Comparison of ENCODE assay signal across 9 mouse cellular contexts in genomic region chr3:63297787-63298186, GRCm38 (mm10). TPM values are rescaled to one million over a fixed set of nuclear protein-coding genes. Genes with fewer than 3 reads are reported as not detected.
DNase-seq lines count a peak whose midpoint lies in the region; ATAC-seq and TF ChIP-seq lines count a peak whose summit lies in the region.
"Had no signal": no experiment of that assay in that cellular context is flagged by ENCODE, and none has a peak within 500 bp of the region (broad histone marks: within the 10 kb centered on the region; RNA-seq: fewer than 3 reads in every experiment).

No protein-coding gene starts in this region.

- H3K27ac ChIP-seq in brown adipose tissue, adult 24 weeks (replicated peaks; ENCODE audit: low read depth, low read length) = peak overlapping the region; percentile 58; the same call in 1 of the 2 replicates
- H3K27ac ChIP-seq in hindbrain, embryonic 12.5 days = no peak overlapping the region
- no peak overlapping the region for H3K27ac ChIP-seq in stomach, postnatal 0 days (replicated peaks)

- peak; percentile 81 for TF ChIP-seq CTCF in stomach, postnatal 0 days (IDR thresholded peaks at IDR 0.05; ENCODE audit: low read depth)

- DNase-seq in WW6 (ENCODE audit: low read depth, low spot score) = peak; percentile 49
- peak; percentile 37 to 52 for DNase-seq in layer of hippocampus, postnatal 14 days (ENCODE audit: low spot score in 2 of 2)
- DNase-seq in lung, postnatal 36 days = peak; percentile 84
- peak; percentile 65 for DNase-seq in stomach, postnatal 0 days (ENCODE audit: low spot score)

- no peaks in the 10 kb centered on the region for H3K36me3 ChIP-seq in hindbrain, embryonic 12.5 days
- no peaks in the 10 kb centered on the region for H3K36me3 ChIP-seq in stomach, postnatal 0 days (ENCODE audit: control insufficient read depth, insufficient read depth, low read length)

- peaks cover 14% of the 10 kb centered on the region for H3K27me3 ChIP-seq in hindbrain, embryonic 12.5 days
- H3K27me3 ChIP-seq in stomach, postnatal 0 days (ENCODE audit: control insufficient read depth, insufficient read depth, low read length) = peaks cover 8% of the 10 kb centered on the region; the same call in 1 of the 2 replicates

- no peak overlapping the region for H3K4me2 ChIP-seq in hindbrain, embryonic 12.5 days (replicated peaks)
- no peak overlapping the region for H3K4me2 ChIP-seq in stomach, postnatal 0 days (replicated peaks; ENCODE audit: low read depth)

- no peak for TF ChIP-seq EP300 in stomach, postnatal 0 days (optimal IDR thresholded peaks at IDR 0.05)

- H3K9me3 ChIP-seq in hindbrain, embryonic 12.5 days (replicated peaks) = no peaks in the 10 kb centered on the region
- no peaks in the 10 kb centered on the region for H3K9me3 ChIP-seq in stomach, postnatal 0 days (ENCODE audit: control insufficient read depth, low read length)

- 6% methylated on average over 6 of the region's 6 CpGs for WGBS in hindbrain, embryonic 12.5 days
- 9% methylated on average over 6 of the region's 6 CpGs for WGBS in stomach, postnatal 0 days

- no peak overlapping the region for H3K9ac ChIP-seq in hindbrain, embryonic 12.5 days
- no peak overlapping the region for H3K9ac ChIP-seq in stomach, postnatal 0 days (ENCODE audit: low read length)

- H3K4me3 ChIP-seq in brown adipose tissue, adult 24 weeks (ENCODE audit: insufficient read depth, low read depth, low read length) = no peak overlapping the region
- H3K4me3 ChIP-seq in hindbrain, embryonic 12.5 days = no peak overlapping the region
- H3K4me3 ChIP-seq in stomach, postnatal 0 days (ENCODE audit: low read depth, low read length) = no peak overlapping the region
- H3K4me3 ChIP-seq: megakaryocyte, embryonic 14.5 days had no signal

- peak; percentile 90 for ATAC-seq in frontal cortex, adult (ENCODE audit: low TSS enrichment)
- ATAC-seq in hindbrain, embryonic 12.5 days (ENCODE audit: low FRiP score) = 0 out of 2 replicates have a peak, but pooled peaks have one; percentile 21
- no peak for ATAC-seq in stomach, postnatal 0 days (ENCODE audit: low FRiP score, low TSS enrichment)
- ATAC-seq in megakaryocyte, adult 5-6 weeks (ENCODE audit: poor library complexity, severe bottlenecking) = no peak

- peaks cover 2% of the 10 kb centered on the region; the same call in 1 of the 2 replicates for H3K4me1 ChIP-seq in brown adipose tissue, adult 24 weeks (ENCODE audit: control insufficient read depth, insufficient read depth, insufficient read length, low read length)
- 0 out of 2 replicates have a peak, but pooled peaks cover 2% of the 10 kb centered on the region for H3K4me1 ChIP-seq in hindbrain, embryonic 12.5 days
- no peaks in the 10 kb centered on the region for H3K4me1 ChIP-seq in stomach, postnatal 0 days (replicated peaks; ENCODE audit: control insufficient read depth, insufficient read depth)

RNA-seq across cellular contexts. Expression of gene Mme, which starts 56.5 kb away (rescaled TPM):
- 98.1 and 154 TPM in 2 replicates for polyA plus RNA-seq in brown adipose tissue, adult 24 weeks (2012; ENCODE audit: insufficient read depth, insufficient read length, missing spikeins)
- polyA plus RNA-seq in hindbrain, embryonic 12.5 days (2016; fragmentation: Nextera tagmentation; extraction: Ambion mirVana) = 36.0 and 37.3 TPM in 2 replicates
- total RNA-seq in layer of hippocampus, postnatal 14 days (2021) = 1 to 10 TPM; 3.3 to 3.6 TPM
- polyA plus RNA-seq in stomach, postnatal 0 days (2015; fragmentation: Nextera tagmentation; extraction: Ambion mirVana) = 0.19 and 0.33 TPM in 2 replicates
- 0.05 and 0.20 TPM in 2 replicates for total RNA-seq in megakaryocyte, adult 5-6 weeks (2015)
- 0.33 and 2.2 TPM in 2 replicates for total RNA-seq in megakaryocyte, adult 5-6 weeks (2017)

Comparison
In these comparisons a context has a peak if more than half of its experiments do, and no peak if none do; other contexts are left out.
1. ATAC-seq: peak in frontal cortex, adult (single experiment) and hindbrain, embryonic 12.5 days (single experiment); none in stomach, postnatal 0 days (single experiment) and megakaryocyte, adult 5-6 weeks (single experiment).
2. RNA of gene Mme, which starts 56.5 kb away (polyA plus RNA-seq): 98.1 to 154 TPM in brown adipose tissue, adult 24 weeks and 36.0 to 37.3 TPM in hindbrain, embryonic 12.5 days; 0.19 to 0.33 TPM in stomach, postnatal 0 days; every median in the first group is over 10 times any median in the second.
3. Peak in every context shown above with its lines, with median percentiles within 50 percentile points of each other: DNase-seq.